Mouse (Mus musculus): ENCODE measurements around the gene Usp44.
"Not testable (repeated sequence)": the region's sequence is repeated elsewhere in the genome, so short reads cannot be mapped to it uniquely, and the experiment has no call there.

The Usp44 gene

GRCm38 (mm10) chr10:93831730-93832574 is 597 bp downstream of the Usp44 start:
- ChIA-PET CTCF (interaction anchor here in 3 of 4 experiments (1.3 to 2.5 kb wide), 3 partner anchors 14 kb away, joined by 3 to 13 read pairs (median 9); no protein-coding TSS in a partner anchor), POLR2A (interaction anchor here in 2 of 4 experiments (0.5 to 5.9 kb wide), 13 partner anchors 8 to 588 kb away, joined by 3 to 48 read pairs (median 4); no protein-coding TSS in a partner anchor)

DNA sequence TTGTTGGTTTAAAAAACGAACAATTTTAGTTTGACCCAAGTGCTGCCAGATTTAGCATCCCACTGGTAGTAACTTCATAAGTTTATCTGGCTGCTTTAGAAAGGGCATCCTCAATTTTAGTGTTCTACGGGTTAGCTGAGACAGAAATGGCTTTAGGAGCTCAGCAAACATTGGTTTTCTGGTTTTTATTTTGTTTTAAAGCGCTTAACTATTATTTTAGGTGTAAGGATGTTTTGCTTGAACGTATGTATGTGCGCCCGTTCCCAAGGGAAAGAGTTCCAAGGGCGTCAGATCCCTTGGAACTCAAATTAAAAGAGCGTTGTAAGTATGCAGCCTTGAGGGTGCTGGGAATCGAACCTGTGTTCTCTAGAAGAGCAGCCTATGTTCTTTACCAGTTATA is 1.5 kb downstream of the Usp44 start:
- CTCF ChIA-PET = interaction anchor here in 3 of 4 experiments (0.6 to 2.5 kb wide), 4 partner anchors 9 to 270 kb away, joined by 3 to 13 read pairs (median 10); no protein-coding TSS in a partner anchor
- POLR2A ChIA-PET = interaction anchor here in 2 of 4 experiments (0.6 to 5.9 kb wide), 16 partner anchors 8 to 593 kb away, joined by 3 to 48 read pairs (median 4); partner anchors contain the start of genes Fgd6 (in 1 of the 2), Lta4h (in 1 of the 2) and Vezt (in 1 of the 2)

- POLR2A ChIA-PET = interaction anchor here in 3 of 4 experiments (0.6 to 5.9 kb wide), 14 partner anchors 11 to 593 kb away, joined by 3 to 48 read pairs (median 3); partner anchors contain the start of genes Fgd6 (in 1 of the 3), Lta4h (in 1 of the 3) and Vezt (in 1 of the 3)
- CTCF ChIA-PET = interaction anchor here in 3 of 4 experiments (0.6 to 2.5 kb wide), 5 partner anchors 10 to 270 kb away, joined by 3 to 13 read pairs (median 9); no protein-coding TSS in a partner anchor
These were observed 2.0 kb downstream of the Usp44 start for GRCm38 (mm10) chr10:93833370-93833698.

GRCm38 (mm10) chr10:93833699-93834393 is 2.5 kb downstream of the Usp44 start:
- ChIA-PET CTCF (interaction anchor here in 3 of 4 experiments (0.6 to 2.5 kb wide), 4 partner anchors 10 to 21 kb away, joined by 3 to 13 read pairs (median 6); no protein-coding TSS in a partner anchor), POLR2A (interaction anchor here (0.6 to 5.9 kb wide), 18 partner anchors 11 to 766 kb away, joined by 3 to 48 read pairs (median 3); partner anchors contain the start of genes Fgd6 (in 1 of the 4), Lta4h (in 1 of the 4) and Vezt (in 1 of the 4))

DNA sequence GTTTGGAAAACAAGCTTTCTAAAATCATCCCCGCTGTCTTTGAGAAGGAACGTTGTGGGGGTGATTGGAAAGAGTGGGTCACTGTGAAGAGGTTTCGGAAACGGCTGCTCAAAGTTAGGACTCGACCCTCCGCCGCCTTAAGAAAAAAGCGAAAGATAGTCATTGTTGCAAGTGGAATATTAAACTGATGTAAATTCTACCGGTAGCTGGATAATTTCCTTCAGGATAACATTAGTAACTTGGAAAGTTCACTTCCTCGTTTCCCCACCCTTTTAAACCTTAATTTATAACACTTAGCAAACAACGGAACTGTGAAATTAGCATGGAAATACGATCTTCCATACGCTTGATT is 3.0 kb downstream of the Usp44 start:
- ChIA-PET CTCF (interaction anchor here in 2 of 4 experiments (2.4 to 2.5 kb wide), 2 partner anchors 16 kb away, joined by 9 to 13 read pairs; no protein-coding TSS in a partner anchor), POLR2A (interaction anchor here in 3 of 4 experiments (0.7 to 5.9 kb wide), 9 partner anchors 8 to 766 kb away, joined by 3 to 48 read pairs (median 3); no protein-coding TSS in a partner anchor)

DNA sequence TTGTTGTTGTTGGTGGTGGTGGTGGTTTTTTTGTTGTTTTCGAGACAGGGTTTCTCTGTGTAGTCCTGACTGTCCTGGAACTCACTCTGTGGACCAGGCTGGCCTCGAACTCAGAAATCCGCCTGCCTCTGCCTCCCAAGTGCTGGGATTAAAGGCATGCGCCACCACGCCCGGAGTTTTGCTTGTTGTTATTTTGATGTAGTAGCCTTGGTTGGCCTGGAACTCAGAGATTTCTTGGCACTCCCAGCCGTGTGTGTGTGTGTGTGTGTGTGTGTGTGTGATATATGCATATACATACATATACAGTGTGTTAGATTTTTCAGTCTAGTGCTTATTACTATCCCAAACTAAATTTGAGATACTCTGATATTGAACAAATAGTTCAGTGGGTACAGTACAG is 3.8 kb downstream of the Usp44 start:
- CTCF ChIA-PET, POLR2A ChIA-PET: not testable (repeated sequence)

- ChIA-PET POLR2A (interaction anchor here in 2 of 4 experiments (0.6 to 1.6 kb wide), 6 partner anchors 12 to 670 kb away, joined by 3 to 9 read pairs (median 3); no protein-coding TSS in a partner anchor), CTCF (interaction anchor here in 1 of 4 experiments (0.6 kb wide), 1 partner anchor 555 kb away, joined by 3 read pairs; no protein-coding TSS in a partner anchor)
These were observed 15.4 kb downstream of the Usp44 start for GRCm38 (mm10) chr10:93846706-93847105.

DNA sequence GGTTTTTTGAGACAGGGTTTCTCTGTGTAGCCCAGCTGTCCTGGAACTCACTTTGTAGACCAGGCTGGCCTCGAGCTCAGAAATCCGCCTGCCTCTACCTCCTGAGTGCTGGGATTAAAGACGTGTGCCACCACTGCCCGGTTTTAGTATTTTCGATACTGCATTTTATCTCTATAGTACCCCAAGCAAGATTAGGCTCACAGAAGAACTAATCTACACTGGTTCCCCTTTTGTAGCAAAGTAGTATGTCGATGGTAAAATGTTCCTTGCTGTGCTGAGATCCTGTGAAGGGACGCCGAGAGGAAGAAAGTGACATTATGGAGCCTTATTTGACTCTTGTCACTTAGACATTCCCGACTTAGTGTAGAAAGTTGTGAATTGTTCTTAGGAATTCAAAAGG is 23.8 kb downstream of the Usp44 start:
- POLR2A ChIA-PET = interaction anchor here in 1 of 4 experiments (1.4 kb wide), 1 partner anchor 23 kb away, joined by 3 read pairs; the partner anchor contains the start of gene Usp44

DNA sequence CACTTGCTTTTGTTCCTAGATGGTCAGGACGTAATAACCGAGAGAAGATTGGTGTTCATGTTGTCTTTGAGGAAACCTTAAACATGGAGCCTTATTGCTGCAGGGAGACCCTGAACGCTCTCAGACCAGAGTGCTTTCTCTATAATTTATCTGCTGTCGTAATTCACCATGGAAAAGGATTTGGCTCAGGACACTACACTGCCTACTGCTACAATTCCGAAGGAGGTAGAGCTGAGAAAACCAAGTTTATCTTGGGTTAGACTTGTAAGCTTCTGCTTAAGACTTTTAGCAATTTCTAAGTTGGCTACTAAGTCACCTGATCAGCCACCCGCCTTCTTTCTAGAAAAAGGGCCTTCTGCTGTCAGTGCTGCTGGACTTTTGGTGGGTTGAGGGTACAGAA is 24.7 kb downstream of the Usp44 start:
- ChIA-PET POLR2A (no interaction called here), CTCF (interaction anchor here in 1 of 4 experiments (1.9 kb wide), 1 partner anchor 38 kb away, joined by 4 read pairs; no protein-coding TSS in a partner anchor)

More for the DNA sequence above, 23.8 kb downstream of the Usp44 start:
- CTCF ChIA-PET = interaction anchor here in 2 of 4 experiments (0.8 to 1.9 kb wide), 2 partner anchors 37 kb away, joined by 3 to 4 read pairs; no protein-coding TSS in a partner anchor

DNA sequence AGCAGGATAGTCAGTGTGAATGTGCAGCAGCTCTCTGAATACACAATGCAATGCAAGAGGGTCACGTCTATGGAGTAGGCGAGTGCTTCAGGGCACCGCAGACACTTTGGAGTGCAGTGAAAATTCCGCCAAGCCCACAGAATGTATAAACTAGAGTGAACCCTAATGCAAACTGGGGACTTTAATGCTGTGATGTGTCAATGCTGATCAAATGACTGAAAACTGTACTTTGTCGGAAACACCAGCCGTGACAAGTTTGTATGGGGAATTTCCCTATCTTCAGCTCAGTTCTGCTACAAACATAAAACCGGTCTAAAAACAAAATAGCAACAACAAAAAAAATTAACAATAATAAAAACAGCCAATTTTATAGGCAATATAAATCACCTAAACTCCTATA is 37.0 kb downstream of the Usp44 start:
- CTCF ChIA-PET = interaction anchor here in 1 of 4 experiments (0.5 kb wide), 1 partner anchor 24 kb away, joined by 3 read pairs; no protein-coding TSS in a partner anchor
- POLR2A ChIA-PET = interaction anchor here in 1 of 4 experiments (1.2 to 1.9 kb wide), 4 partner anchors 8 to 26 kb away, joined by 3 to 5 read pairs (median 4); no protein-coding TSS in a partner anchor

- POLR2A ChIA-PET = interaction anchor here in 1 of 4 experiments (1.2 to 1.9 kb wide), 3 partner anchors 9 to 26 kb away, joined by 3 to 5 read pairs (median 4); no protein-coding TSS in a partner anchor
- CTCF ChIA-PET = interaction anchor here in 1 of 4 experiments (0.5 kb wide), 1 partner anchor 24 kb away, joined by 3 read pairs; no protein-coding TSS in a partner anchor
These were observed 37.5 kb downstream of the Usp44 start for GRCm38 (mm10) chr10:93868886-93869285.

DNA sequence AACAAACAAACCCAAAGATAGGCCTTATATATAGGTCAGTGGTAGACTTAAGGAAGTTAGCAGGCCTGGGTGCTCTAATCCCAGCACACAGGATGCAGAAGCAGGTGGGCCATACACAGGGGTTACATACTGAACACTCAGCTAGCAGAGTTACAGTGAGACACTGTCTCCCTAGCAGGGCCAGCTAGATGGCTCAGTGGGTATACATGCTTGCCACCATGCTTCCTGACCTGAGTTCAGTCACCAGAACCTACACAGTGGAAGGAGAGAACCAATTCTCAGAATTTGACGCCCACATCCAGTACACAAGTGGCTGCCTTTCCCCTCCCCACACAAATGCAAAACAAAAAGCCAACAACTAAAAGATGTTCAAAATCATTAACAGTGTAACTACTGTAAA is 45.4 kb downstream of the Usp44 start:
- CTCF ChIA-PET = interaction anchor here in 1 of 4 experiments (0.7 kb wide), 1 partner anchor 94 kb away, joined by 3 read pairs; no protein-coding TSS in a partner anchor
- POLR2A ChIA-PET = interaction anchor here in 1 of 4 experiments (0.6 kb wide), 1 partner anchor 27 kb away, joined by 4 read pairs; no protein-coding TSS in a partner anchor

DNA sequence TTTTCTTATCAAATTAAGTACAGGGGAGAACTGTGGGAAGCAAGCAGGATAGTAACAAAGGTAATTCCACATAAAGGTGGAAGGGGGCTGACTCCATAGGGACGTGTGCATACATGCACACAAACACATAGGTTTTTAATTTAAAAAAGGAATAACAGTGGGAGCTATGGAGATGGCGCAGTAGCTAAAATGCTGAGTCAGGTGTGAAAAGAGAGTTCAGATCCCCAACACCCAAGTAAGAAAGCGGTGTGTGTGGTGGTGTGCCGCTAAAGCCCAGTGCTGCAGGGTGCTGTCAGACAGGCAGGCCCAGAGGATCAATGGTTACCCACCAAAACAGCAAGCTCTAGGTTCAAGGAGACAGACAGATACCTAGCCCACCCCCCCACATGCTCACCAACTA is 47.4 kb downstream of the Usp44 start:
- CTCF ChIA-PET = interaction anchor here in 1 of 4 experiments (0.6 kb wide), 1 partner anchor 37 kb away, joined by 3 read pairs; no protein-coding TSS in a partner anchor

GRCm38 (mm10) chr10:93881918-93882317 is 50.6 kb downstream of the Usp44 start:
- CTCF ChIA-PET = interaction anchor here in 2 of 4 experiments (0.6 kb wide), 2 partner anchors 367 to 1548 kb away, joined by 3 to 4 read pairs; no protein-coding TSS in a partner anchor
- POLR2A ChIA-PET = interaction anchor here in 1 of 4 experiments (0.6 to 2.7 kb wide), 6 partner anchors 9 to 522 kb away, joined by 3 to 11 read pairs (median 3); no protein-coding TSS in a partner anchor

More for the DNA sequence above, 47.4 kb downstream of the Usp44 start:
- POLR2A ChIA-PET = interaction anchor here in 2 of 4 experiments (0.6 to 1.3 kb wide), 3 partner anchors 11 to 320 kb away, joined by 3 to 4 read pairs (median 4); no protein-coding TSS in a partner anchor

DNA sequence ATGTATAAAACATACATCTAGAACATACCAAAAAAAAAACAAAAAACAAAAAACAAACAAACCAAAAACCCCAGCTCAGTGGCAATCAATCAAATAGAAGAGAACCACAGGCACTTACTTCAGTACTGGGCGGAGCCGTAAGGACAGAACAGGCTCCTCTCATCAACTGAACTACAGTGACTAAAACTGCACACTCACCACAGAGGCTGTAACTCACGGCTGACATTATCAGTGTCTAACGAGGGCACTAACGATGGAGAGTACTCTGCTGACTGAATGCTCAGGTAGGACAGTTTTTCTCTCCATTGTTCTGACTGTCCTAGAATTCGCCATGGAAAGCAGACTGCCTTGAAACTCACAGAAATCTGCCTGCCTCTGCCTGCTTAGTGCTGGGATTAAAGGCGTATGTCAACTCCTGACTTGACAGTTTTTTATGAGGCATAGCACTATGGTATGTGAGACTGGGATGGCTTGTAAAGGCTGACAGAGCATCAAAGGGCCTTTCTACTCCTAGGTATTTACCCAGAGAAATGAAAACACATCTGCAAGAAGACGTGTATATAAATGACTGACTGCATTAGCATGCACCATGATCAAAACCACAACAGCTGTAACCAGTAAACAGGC is 51.5 kb downstream of the Usp44 start:
- ChIA-PET CTCF (no interaction called here), POLR2A (interaction anchor here in 1 of 4 experiments (0.6 to 2.7 kb wide), 5 partner anchors 9 to 70 kb away, joined by 3 to 11 read pairs (median 4); no protein-coding TSS in a partner anchor)

- ChIA-PET POLR2A (interaction anchor here in 1 of 4 experiments (0.7 kb wide), 1 partner anchor 447 kb away, joined by 3 read pairs; no protein-coding TSS in a partner anchor), CTCF (no interaction called here)
These were observed 54.6 kb downstream of the Usp44 start for GRCm38 (mm10) chr10:93885839-93886477.

- POLR2A ChIA-PET = interaction anchor here in 2 of 4 experiments (0.6 to 1.7 kb wide), 3 partner anchors 8 to 1031 kb away, joined by 3 to 6 read pairs (median 5); no protein-coding TSS in a partner anchor
- CTCF ChIA-PET = no interaction called here
These were observed 57.2 kb downstream of the Usp44 start for GRCm38 (mm10) chr10:93888590-93888934.

Measured in embryonic stem cell, embryonic (primary cell).